Mouse (Mus musculus) midbrain, embryonic 16.5 days (tissue): Measurements from ENCODE around the gene Angptl4. TPM values are rescaled to one million over a fixed set of nuclear protein-coding genes. Genes with fewer than 3 reads are reported as not detected.
"Not testable (repeated sequence)": the region's sequence is repeated elsewhere in the genome, so short reads cannot be mapped to it uniquely, and the experiment has no call there.

Experiments
- ATAC-seq: fragments of 200-750 bp; cut with Nextera tagmentation; 2 replicates; pipeline ENCODE4 v1.8.0; 2017; ENCODE audit warnings: moderate TSS enrichment
- H3K27ac ChIP-seq: fragments of 300-500 bp; sonication (generic); 2 replicates; pipeline ENCODE4 v1.5.1; 2014; ENCODE audit warnings: mild to moderate bottlenecking, low read length, mixed read lengths
- H3K27me3 ChIP-seq: fragments of 300-500 bp; sonication (generic); 2 replicates; pipeline ENCODE4 v1.6.1; 2014; ENCODE audit warnings: low read depth, low read length, mixed read lengths; ENCODE audit not compliant: control insufficient read depth, insufficient read depth
- H3K36me3 ChIP-seq: fragments of 300-500 bp; sonication (generic); 2 replicates; pipeline ENCODE4 v1.6.1; 2014; ENCODE audit warnings: mild to moderate bottlenecking, low read length, moderate library complexity, mixed read lengths; ENCODE audit not compliant: control insufficient read depth, insufficient read depth
- H3K4me1 ChIP-seq: fragments of 300-500 bp; sonication (generic); 2 replicates; pipeline ENCODE4 v1.6.1; 2014; ENCODE audit warnings: mild to moderate bottlenecking, low read length, mixed read lengths; ENCODE audit not compliant: control insufficient read depth, insufficient read depth
- H3K4me2 ChIP-seq: fragments of 300-500 bp; sonication (generic); 2 replicates; pipeline ENCODE4 v1.6.1; 2014; ENCODE audit warnings: mild to moderate bottlenecking, low read length, mixed read lengths
- H3K4me3 ChIP-seq: fragments of 300-500 bp; sonication (generic); 2 replicates; pipeline ENCODE4 v1.5.1; 2014; ENCODE audit warnings: low read depth, mild to moderate bottlenecking, low read length, moderate library complexity, mixed read lengths
- H3K9ac ChIP-seq: fragments of 300-500 bp; sonication (generic); 2 replicates; pipeline ENCODE4 v1.6.1; 2014; ENCODE audit warnings: low read depth, low read length, mixed read lengths
- H3K9me3 ChIP-seq: fragments of 300-500 bp; sonication (generic); replicated peaks from 2 replicates; pipeline ENCODE4 v1.6.1; 2014; ENCODE audit warnings: mild to moderate bottlenecking, low read length, mixed read lengths; ENCODE audit not compliant: control insufficient read depth, poor library complexity, severe bottlenecking
- WGBS: fragments of 180-500 bp; shearing (Covaris S2); extraction: QIAGEN DNeasy Blood & Tissue Kit; methylation state at CpG from one replicate; pipeline ENCODE4 v1.1.7; 2014; 5-methylcytosine and 5-hydroxymethylcytosine counted together
- polyA plus RNA-seq: library from polyadenylated mRNA; unstranded; fragments of >200 nt; fragmentation: Nextera tagmentation; extraction: Ambion mirVana; gene quantifications from 2 replicates; pipeline ENCODE4 v1.2.1, GENCODE M21; 2015

Gene Angptl4
- polyA plus RNA-seq, 1 experiment from 2014 or later: 16.8 TPM

- not testable (repeated sequence) for H3K4me3 ChIP-seq, H3K9ac ChIP-seq, H3K27me3 ChIP-seq, ATAC-seq, H3K4me2 ChIP-seq, H3K4me1 ChIP-seq, H3K9me3 ChIP-seq, H3K27ac ChIP-seq, H3K36me3 ChIP-seq
- 82% methylated on average over 9 of the region's 9 CpGs for WGBS
Measured at GRCm38 (mm10) chr17:33732556-33733083, 49.0 kb downstream of the Angptl4 start.

DNA sequence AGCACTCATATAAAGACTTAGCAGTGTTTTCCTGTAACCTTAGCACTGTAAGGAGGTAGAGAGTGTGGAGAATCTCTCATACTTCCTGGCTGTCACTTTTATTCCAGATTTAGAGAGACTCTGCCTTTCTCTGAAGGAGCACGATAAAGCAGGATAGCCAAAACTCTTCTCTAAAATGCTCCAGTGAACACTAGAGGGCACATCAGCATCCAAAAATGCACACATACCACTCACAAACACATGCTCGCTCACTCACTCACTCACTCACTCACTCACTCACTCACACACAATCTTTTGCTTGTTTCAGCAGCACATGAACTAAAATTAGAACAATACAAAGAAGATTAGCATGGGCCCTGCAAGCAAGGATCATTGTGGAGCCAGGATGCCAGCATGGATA is 52.4 kb downstream of the Angptl4 start:
- Histone ChIP-seq H3K9me3 (no peaks in the 10 kb centered on the region), H3K4me1 (no peaks in the 10 kb centered on the region), H3K27ac (no peak overlapping the region), H3K9ac (no peak overlapping the region), H3K4me3 (no peak overlapping the region), H3K27me3 (no peaks in the 10 kb centered on the region), H3K4me2 (no peak overlapping the region), H3K36me3 (no peaks in the 10 kb centered on the region)
- WGBS: 66% methylated on average over 2 of the region's 2 CpGs
- ATAC-seq: no peak

- no peak overlapping the region for H3K4me2 ChIP-seq
- no peaks in the 10 kb centered on the region for H3K36me3 ChIP-seq
- no peaks in the 10 kb centered on the region for H3K9me3 ChIP-seq
- 86% methylated on average over 2 of the region's 2 CpGs for WGBS
- H3K4me1 ChIP-seq: no peaks in the 10 kb centered on the region
- no peaks in the 10 kb centered on the region for H3K27me3 ChIP-seq
- no peak overlapping the region for H3K27ac ChIP-seq
- H3K9ac ChIP-seq: no peak overlapping the region
- H3K4me3 ChIP-seq: no peak overlapping the region
- no peak for ATAC-seq
Measured at GRCm38 (mm10) chr17:33728396-33728795, 53.2 kb downstream of the Angptl4 start.

Other genes with a start within 250 kb of the Angptl4 start
- 1.5 and 1.6 TPM in 2 replicates for gene Myo1f, start 226.1 kb downstream of the Angptl4 start, polyA plus RNA-seq
- gene Zfp414, start 152.7 kb downstream of the Angptl4 start, polyA plus RNA-seq: 68.1 and 75.1 TPM in 2 replicates
- 0.40 TPM in 1 of 2 replicates, not detected in the other for gene Pram1, start 143.8 kb downstream of the Angptl4 start, polyA plus RNA-seq
- gene Hnrnpm, start 95.0 kb downstream of the Angptl4 start, polyA plus RNA-seq: 190 and 198 TPM in 2 replicates
- gene March2, start 63.2 kb downstream of the Angptl4 start, polyA plus RNA-seq: 62.9 and 74.6 TPM in 2 replicates
- gene Rab11b, start 21.3 kb downstream of the Angptl4 start, polyA plus RNA-seq: 503 and 519 TPM in 2 replicates
- gene Kank3, start 28.7 kb upstream of the Angptl4 start, polyA plus RNA-seq: 49.0 and 52.6 TPM in 2 replicates
- gene Rps28, start 42.7 kb upstream of the Angptl4 start, polyA plus RNA-seq: 407 and 416 TPM in 2 replicates
- gene Ndufa7, start 42.7 kb upstream of the Angptl4 start, polyA plus RNA-seq: 428 and 439 TPM in 2 replicates
- gene Cd320, start 61.3 kb upstream of the Angptl4 start, polyA plus RNA-seq: 49.9 and 52.4 TPM in 2 replicates
- gene Gm7029, start 92.0 kb upstream of the Angptl4 start, polyA plus RNA-seq: not detected in 2 replicates
- gene Kifc1, start 108.8 kb upstream of the Angptl4 start, polyA plus RNA-seq: 1.4 and 2.8 TPM in 2 replicates
- gene Platr17, start 123.3 kb upstream of the Angptl4 start, polyA plus RNA-seq: 0.36 and 0.55 TPM in 2 replicates
- gene Daxx, start 127.6 kb upstream of the Angptl4 start, polyA plus RNA-seq: 55.1 and 59.7 TPM in 2 replicates
- 21.1 and 26.1 TPM in 2 replicates for gene Tapbp, start 134.1 kb upstream of the Angptl4 start, polyA plus RNA-seq
- gene Zbtb22, start 134.1 kb upstream of the Angptl4 start, polyA plus RNA-seq: 16.8 TPM in 2 replicates
- 54.9 and 57.2 TPM in 2 replicates for gene Rgl2, start 147.7 kb upstream of the Angptl4 start, polyA plus RNA-seq
- gene Pfdn6, start 158.5 kb upstream of the Angptl4 start, polyA plus RNA-seq: 186 and 191 TPM in 2 replicates
- gene Wdr46, start 158.8 kb upstream of the Angptl4 start, polyA plus RNA-seq: 19.2 TPM in 2 replicates
- 15.2 and 16.6 TPM in 2 replicates for gene B3galt4, start 169.7 kb upstream of the Angptl4 start, polyA plus RNA-seq
- gene Vps52, start 174.0 kb upstream of the Angptl4 start, polyA plus RNA-seq: 78.3 and 80.5 TPM in 2 replicates
- gene Rps18, start 174.2 kb upstream of the Angptl4 start, polyA plus RNA-seq: 620 and 627 TPM in 2 replicates
- 11.0 and 13.1 TPM in 2 replicates for gene H2-K1, start 218.5 kb upstream of the Angptl4 start, polyA plus RNA-seq
- 17.9 and 18.2 TPM in 2 replicates for gene Ring1, start 242.8 kb upstream of the Angptl4 start, polyA plus RNA-seq
- 60.1 and 61.3 TPM in 2 replicates for gene H2-Ke6, start 246.2 kb upstream of the Angptl4 start, polyA plus RNA-seq
- gene Slc39a7, start 249.9 kb upstream of the Angptl4 start, polyA plus RNA-seq: 163 and 175 TPM in 2 replicates
- gene Rxrb, start 250.0 kb upstream of the Angptl4 start, polyA plus RNA-seq: 54.0 and 55.9 TPM in 2 replicates